Mouse (Mus musculus) cerebellum, adult 2 months (tissue): ENCODE results near the gene Rab5if. TPM values are rescaled to one million over a fixed set of nuclear protein-coding genes. Genes with fewer than 3 reads are reported as not detected.
"Not testable (repeated sequence)": the region's sequence is repeated elsewhere in the genome, so short reads cannot be mapped to it uniquely, and the experiment has no call there.

Experiments used
- DNase-seq, 2 experiments: peaks; one replicate each; pipeline ENCODE4 v3.0.0; 2021
- H3K27ac ChIP-seq: fragments of 200-500 bp; 2 replicates; pipeline ENCODE4 v1.5.1; 2012; ENCODE audit warnings: low read length, control low read depth, inconsistent platforms; ENCODE audit not compliant: insufficient read depth
- H3K27me3 ChIP-seq: fragments of 200-500 bp; 2 replicates; pipeline ENCODE4 v1.6.1; 2012; ENCODE audit warnings: inconsistent platforms, mild to moderate bottlenecking, low read length, moderate library complexity; ENCODE audit not compliant: control insufficient read depth, insufficient read depth
- H3K4me1 ChIP-seq: fragments of 200-500 bp; 2 replicates; pipeline ENCODE4 v1.6.1; 2011; ENCODE audit warnings: low read length; ENCODE audit not compliant: control insufficient read depth, insufficient read depth
- H3K4me3 ChIP-seq: fragments of 200-500 bp; replicated peaks from 2 replicates; pipeline ENCODE3; 2011; ENCODE audit warnings: mild to moderate bottlenecking, low read depth, low read length, control low read depth; ENCODE audit not compliant: insufficient read depth
- CTCF ChIP-seq: fragments of 200-500 bp; IDR thresholded peaks from 2 replicates; pipeline ENCODE4 v1.5.1; 2011; ENCODE audit warnings: low read depth, mild to moderate bottlenecking, control low read depth, low read length, moderate library complexity, borderline replicate concordance; ENCODE audit not compliant: insufficient read depth
- POLR2A ChIP-seq: fragments of 200-500 bp; IDR thresholded peaks from 2 replicates; pipeline ENCODE4 v1.6.1; 2011; ENCODE audit warnings: low read length, control low read depth, borderline replicate concordance; ENCODE audit not compliant: insufficient read depth
- WGBS: fragments of 180-500 bp; shearing (Covaris S2); methylation state at CpG from one replicate; pipeline ENCODE4 v1.1.7; 2018; 5-methylcytosine and 5-hydroxymethylcytosine counted together
- polyA plus RNA-seq: library from polyadenylated mRNA; depleted of rRNA; stranded (reverse); fragments of >200 nt; gene quantifications from 2 replicates; pipeline ENCODE4 v1.2.3, GENCODE M21; 2012

The Rab5if gene
- polyA plus RNA-seq, 1 experiment, result 145 TPM

DNA sequence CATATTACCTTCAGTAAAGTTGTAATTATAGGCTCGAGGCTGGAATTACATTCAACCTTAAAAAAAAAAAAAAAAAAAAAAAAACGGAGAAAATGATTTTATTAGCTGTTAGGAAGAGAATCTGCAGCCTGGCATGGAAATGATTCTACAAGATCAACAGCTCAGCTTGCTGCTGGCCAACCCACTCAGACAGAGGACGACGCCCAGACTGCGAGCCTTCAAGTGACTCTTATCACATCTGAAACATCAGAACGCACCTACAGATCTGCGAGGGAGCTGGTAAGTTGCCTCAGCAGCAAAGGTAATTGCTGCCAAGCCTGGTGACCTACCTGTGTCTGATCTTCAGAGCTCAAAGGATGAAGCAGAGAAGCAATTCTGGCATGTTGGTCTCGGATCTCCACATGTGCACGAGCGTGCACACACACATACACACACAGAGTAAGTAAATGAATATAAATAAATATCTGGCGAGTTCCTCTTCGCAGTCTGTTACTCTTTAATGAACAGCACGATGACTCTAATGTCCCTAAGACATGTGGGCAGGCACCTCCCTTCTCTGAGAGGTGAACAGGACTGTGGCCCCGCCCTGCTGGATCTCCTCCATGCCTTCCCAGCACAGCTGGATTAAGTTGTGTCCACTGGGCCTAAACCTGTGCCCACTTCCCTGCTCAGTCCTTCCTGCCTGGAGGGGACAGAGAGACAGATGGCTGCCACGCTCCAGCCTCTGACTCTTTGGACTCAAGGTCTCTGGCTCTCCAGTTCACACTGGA lies 31.8 kb downstream of the Rab5if start:
- Histone ChIP-seq H3K27ac (no peak overlapping the region), H3K4me3 (no peak overlapping the region), H3K27me3 (no peaks in the 10 kb centered on the region), H3K4me1 (peaks cover 6% of the 10 kb centered on the region)
- WGBS, result 78% methylated on average over 15 of the region's 15 CpGs
- no peak for DNase-seq
- no peak for TF ChIP-seq POLR2A
- TF ChIP-seq CTCF, result no peak

DNA sequence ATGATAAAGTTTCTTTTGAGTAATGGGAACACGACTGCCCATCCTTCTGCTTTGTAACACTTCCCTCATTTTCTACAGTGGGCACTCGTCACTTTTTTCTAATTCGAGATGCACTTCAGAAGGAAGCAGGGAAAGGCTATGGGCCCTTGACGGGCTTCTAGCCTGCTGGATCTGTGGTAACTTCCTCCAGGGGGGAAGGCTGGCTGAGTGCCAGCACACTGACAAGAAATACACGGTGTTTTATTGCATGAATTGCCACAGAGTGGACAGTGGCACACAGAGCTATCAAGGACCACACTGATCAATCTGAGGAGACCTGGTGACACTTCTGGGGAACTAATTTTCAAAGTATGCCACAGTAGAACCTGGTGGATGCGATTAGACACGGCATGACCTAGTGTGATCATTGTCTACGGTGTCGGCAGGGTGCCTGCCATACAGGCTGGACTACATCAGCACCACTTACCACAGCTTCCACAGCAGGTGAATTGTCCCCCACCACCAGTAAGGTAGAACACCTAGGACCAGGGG lies 33.5 kb downstream of the Rab5if start:
- H3K4me3 ChIP-seq, result no peak overlapping the region
- no peaks in the 10 kb centered on the region for H3K27me3 ChIP-seq
- TF ChIP-seq CTCF, result no peak
- TF ChIP-seq POLR2A, result no peak
- H3K27ac ChIP-seq, result no peak overlapping the region
- WGBS, result 72% methylated on average over 9 of the region's 9 CpGs
- peaks cover 8% of the 10 kb centered on the region for H3K4me1 ChIP-seq
- DNase-seq, result no peak

DNA sequence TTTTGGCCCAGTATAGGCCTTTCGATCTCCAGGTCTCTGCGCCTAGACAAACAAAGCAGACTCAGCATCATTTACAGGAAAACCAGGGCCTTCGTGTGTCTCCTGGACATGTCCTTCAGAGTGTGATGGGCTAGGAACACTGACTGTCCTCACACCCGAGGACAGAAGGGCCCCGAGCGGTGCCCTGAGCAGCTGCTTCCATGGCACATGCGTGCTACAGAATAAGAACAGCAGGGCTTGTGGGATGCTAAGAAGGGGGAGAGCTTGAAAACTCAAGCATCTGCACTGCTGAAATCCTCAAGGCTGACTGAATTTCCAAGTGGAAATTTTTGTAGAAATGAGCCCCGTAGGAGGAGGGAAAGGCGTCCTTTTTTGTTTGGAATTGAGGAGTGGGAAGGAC lies 34.1 kb downstream of the Rab5if start:
- Histone ChIP-seq H3K4me3 (no peak overlapping the region), H3K27ac (no peak overlapping the region), H3K4me1 (peaks cover 11% of the 10 kb centered on the region), H3K27me3 (no peaks in the 10 kb centered on the region)
- DNase-seq, result no peak
- TF ChIP-seq CTCF, result no peak
- TF ChIP-seq POLR2A, result no peak
- WGBS, result 75% methylated on average over 9 of the region's 9 CpGs

DNA sequence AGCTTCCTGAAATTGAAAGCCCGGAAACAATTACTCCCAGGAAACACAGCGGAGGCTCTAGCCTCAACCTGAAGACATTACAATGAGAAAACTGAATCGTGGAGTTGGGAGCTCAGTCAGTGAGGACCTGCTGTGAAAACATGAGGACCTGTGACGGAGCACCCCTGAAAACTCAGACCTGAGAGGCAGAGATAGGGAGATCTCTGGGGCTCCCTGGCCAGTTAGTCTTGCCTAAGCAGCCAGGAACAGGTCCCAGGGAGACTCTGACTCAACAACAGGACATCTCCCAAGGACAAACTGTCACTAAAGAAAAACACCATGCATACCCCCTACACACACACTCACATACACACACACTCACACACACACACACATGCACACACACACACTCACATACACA lies 35.4 kb downstream of the Rab5if start:
- no peak overlapping the region for H3K4me3 ChIP-seq
- H3K27me3 ChIP-seq, result no peaks in the 10 kb centered on the region
- TF ChIP-seq POLR2A (no peak), CTCF (no peak)
- WGBS, result 71% methylated on average over 4 of the region's 4 CpGs
- DNase-seq, result no peak
- H3K4me1 ChIP-seq, result peaks cover 7% of the 10 kb centered on the region
- no peak overlapping the region for H3K27ac ChIP-seq

DNA sequence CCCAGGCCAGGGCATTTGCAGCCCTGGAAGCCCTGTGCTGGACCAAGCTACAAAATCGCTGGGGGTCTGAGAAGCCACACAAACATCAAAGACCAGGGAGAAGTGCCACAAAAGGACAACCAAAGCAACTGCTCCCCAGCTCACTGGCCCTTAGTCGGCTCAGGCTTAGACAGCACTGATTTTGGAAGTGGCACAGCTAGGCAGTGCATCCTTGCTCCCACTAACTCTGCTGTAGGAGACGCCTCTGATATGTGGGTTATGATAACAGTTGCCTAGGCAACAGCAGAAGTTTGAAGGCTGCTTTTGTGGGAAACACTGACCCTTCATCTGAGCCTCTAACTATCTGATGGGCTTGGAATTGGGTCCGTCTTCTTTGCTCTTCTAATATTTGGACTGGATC lies 36.3 kb downstream of the Rab5if start:
- no peak for TF ChIP-seq POLR2A
- TF ChIP-seq CTCF, result no peak
- Histone ChIP-seq H3K4me3 (no peak overlapping the region), H3K27ac (no peak overlapping the region), H3K27me3 (no peaks in the 10 kb centered on the region), H3K4me1 (peaks cover 15% of the 10 kb centered on the region)
- WGBS, result 78% methylated on average over 4 of the region's 4 CpGs
- no peak for DNase-seq

DNA sequence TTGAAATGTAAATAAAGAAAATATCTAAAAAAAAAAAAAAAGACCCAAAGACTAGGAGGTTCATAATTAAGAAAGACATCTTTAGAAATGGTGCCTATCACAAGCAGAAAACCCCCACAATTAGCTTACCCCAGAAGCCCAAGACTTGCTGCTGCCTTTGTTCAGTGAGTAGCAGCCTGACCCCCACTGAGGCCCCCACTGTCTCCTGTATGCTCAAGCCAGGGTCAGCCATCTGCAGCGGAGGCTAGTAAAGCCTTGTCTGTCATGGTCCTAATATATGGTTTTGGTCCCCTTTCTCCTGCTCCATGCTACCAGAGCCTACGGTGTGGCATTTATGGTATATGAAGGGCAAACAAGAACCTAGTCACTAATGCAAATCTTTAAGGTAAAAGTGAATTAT lies 38.4 kb downstream of the Rab5if start:
- Histone ChIP-seq H3K27me3 (no peaks in the 10 kb centered on the region), H3K4me1 (peaks cover 23% of the 10 kb centered on the region), H3K27ac (no peak overlapping the region), H3K4me3 (no peak overlapping the region)
- 63% methylated on average over 2 of the region's 2 CpGs for WGBS
- DNase-seq, result no peak
- TF ChIP-seq POLR2A (no peak), CTCF (no peak)

DNA sequence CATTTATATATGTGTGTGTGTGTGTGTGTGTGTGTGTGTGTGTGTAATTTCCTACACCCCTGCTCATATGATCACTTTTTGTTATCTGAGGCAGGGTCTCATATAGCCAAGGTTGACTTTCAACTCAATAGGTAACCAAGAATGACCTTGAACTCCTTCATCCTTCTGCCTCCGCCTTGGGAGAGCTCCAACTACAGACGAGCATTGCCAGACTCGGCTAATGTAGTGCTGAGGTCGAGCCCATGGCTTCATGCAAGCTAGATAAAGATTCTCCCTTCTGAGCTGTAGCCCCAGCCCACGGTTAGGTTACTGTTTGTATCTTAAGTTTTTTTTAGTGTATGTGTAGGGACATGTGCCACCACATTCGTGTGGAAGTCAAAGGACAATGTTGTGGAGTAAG lies 39.0 kb downstream of the Rab5if start:
- no peaks in the 10 kb centered on the region for H3K27me3 ChIP-seq
- no peak overlapping the region for H3K4me3 ChIP-seq
- no peak overlapping the region for H3K27ac ChIP-seq
- H3K4me1 ChIP-seq, result peaks cover 23% of the 10 kb centered on the region
- TF ChIP-seq CTCF, result no peak
- no peak for TF ChIP-seq POLR2A
- DNase-seq, result no peak
- WGBS, result 54% methylated on average over 6 of the region's 6 CpGs

DNA sequence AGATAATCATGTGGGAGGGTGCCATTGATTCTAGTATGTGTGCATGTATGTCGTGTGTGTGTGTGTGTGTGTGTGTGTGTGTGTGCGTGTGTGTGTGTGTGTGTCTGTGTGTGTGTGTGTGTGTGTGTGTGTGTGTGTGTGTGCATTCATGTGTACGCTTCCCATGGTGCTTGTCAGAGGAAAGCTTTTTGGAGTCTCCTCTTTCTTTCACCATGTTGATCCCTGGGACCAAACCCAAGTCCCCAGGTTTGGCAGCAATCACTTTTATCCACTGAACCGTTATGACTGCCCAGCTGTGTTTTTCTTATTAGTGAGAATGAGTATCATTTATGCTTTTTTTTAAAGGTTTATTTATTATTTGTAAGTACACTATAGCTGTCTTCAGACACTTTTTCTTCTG lies 39.5 kb downstream of the Rab5if start:
- 42% methylated on average over 4 of the region's 4 CpGs for WGBS
- not testable (repeated sequence) for DNase-seq, H3K27ac ChIP-seq, H3K4me3 ChIP-seq, H3K27me3 ChIP-seq
- H3K4me1 ChIP-seq, result peaks cover 28% of the 10 kb centered on the region

DNA sequence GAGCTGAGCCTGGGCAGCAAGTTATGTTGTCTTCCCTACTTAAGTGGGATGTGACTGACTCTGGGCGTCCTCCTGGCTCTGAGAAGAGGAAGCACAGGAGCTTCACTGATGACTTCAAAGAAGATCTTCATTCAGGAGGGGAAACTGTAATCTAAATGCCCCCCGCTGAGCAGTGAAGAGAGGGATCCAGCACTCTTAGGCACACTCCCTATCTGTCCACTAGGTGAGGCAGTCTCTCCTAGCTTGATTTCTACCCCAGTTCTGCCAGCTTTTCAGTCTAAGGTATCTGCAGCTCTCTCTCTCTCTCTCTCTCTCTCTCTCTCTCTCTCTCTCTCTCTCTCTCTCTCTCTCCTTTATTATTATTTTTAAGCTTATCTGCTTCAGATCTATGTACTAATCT lies 40.4 kb downstream of the Rab5if start:
- no peak overlapping the region for H3K4me3 ChIP-seq
- TF ChIP-seq POLR2A, result no peak
- peak; percentile 55; the same call in 1 of the 2 replicates for TF ChIP-seq CTCF
- peak in 1 of 2 experiments; percentile 51 for DNase-seq
- WGBS, result 50% methylated on average over 2 of the region's 2 CpGs
- no peaks in the 10 kb centered on the region for H3K27me3 ChIP-seq
- no peak overlapping the region for H3K27ac ChIP-seq
- peaks cover 28% of the 10 kb centered on the region for H3K4me1 ChIP-seq
